Mouse (Mus musculus): ENCODE data around the gene Tmed6.
"Not testable (repeated sequence)": the region's sequence is repeated elsewhere in the genome, so short reads cannot be mapped to it uniquely, and the experiment has no call there.

The Tmed6 gene

GRCm38 (mm10) chr8:107065511-107066496, at the start of gene Tmed6:
Gene Tmed6, minus strand, starts transcription at chr8:107065644.
- no peak for DNase-seq

- DNase-seq: no peak
These were observed 49.5 kb upstream of the Tmed6 start for GRCm38 (mm10) chr8:107115008-107115320.

GRCm38 (mm10) chr8:107114150-107115007, 48.9 kb upstream of the Tmed6 start:
- DNase-seq: no peak

GRCm38 (mm10) chr8:107113209-107113608, 47.8 kb upstream of the Tmed6 start:
- no peak for DNase-seq

GRCm38 (mm10) chr8:107111340-107112105, 46.1 kb upstream of the Tmed6 start:
- DNase-seq: no peak

- DNase-seq: no peak
These were observed 45.3 kb upstream of the Tmed6 start for GRCm38 (mm10) chr8:107110629-107111330.

- no peak for DNase-seq
These were observed 44.5 kb upstream of the Tmed6 start for GRCm38 (mm10) chr8:107109816-107110435.

- no peak for DNase-seq
These were observed 43.7 kb upstream of the Tmed6 start for GRCm38 (mm10) chr8:107108978-107109720.

- DNase-seq: not testable (repeated sequence)
These were observed 42.6 kb upstream of the Tmed6 start for GRCm38 (mm10) chr8:107108089-107108488.

- peak; percentile 65 for DNase-seq
These were observed 39.1 kb upstream of the Tmed6 start for GRCm38 (mm10) chr8:107104547-107104946.

GRCm38 (mm10) chr8:107100635-107101034, 35.2 kb upstream of the Tmed6 start:
- no peak for DNase-seq

- DNase-seq: peak; percentile 97
These were observed 31.1 kb upstream of the Tmed6 start, which contains the start of gene Terf2 for GRCm38 (mm10) chr8:107096366-107097036. Gene Terf2, minus strand, starts transcription at chr8:107096547.

- DNase-seq: no peak
These were observed 30.4 kb upstream of the Tmed6 start for GRCm38 (mm10) chr8:107095717-107096365.

- no peak for DNase-seq
These were observed 25.1 kb upstream of the Tmed6 start for GRCm38 (mm10) chr8:107090531-107090930.

GRCm38 (mm10) chr8:107088526-107089063, 23.2 kb upstream of the Tmed6 start:
- DNase-seq: no peak

GRCm38 (mm10) chr8:107086018-107086417, 20.6 kb upstream of the Tmed6 start:
- no peak for DNase-seq

- DNase-seq: no peak
These were observed 19.9 kb upstream of the Tmed6 start for GRCm38 (mm10) chr8:107085358-107085757.

- DNase-seq: no peak
These were observed 10.9 kb upstream of the Tmed6 start for GRCm38 (mm10) chr8:107076239-107076888.

GRCm38 (mm10) chr8:107074128-107074527, 8.7 kb upstream of the Tmed6 start:
- no peak for DNase-seq

Data from cerebellum, adult 8-10 months (tissue).